Mouse (Mus musculus) kidney, adult 18-20 months (tissue): ENCODE measurements around the gene Rlf.

Experiments
- DNase-seq: peaks from one replicate; pipeline ENCODE4 v3.0.0; 2021

The Rlf gene

GRCm38 (mm10) chr4:121163501-121164030 is 51.3 kb downstream of the Rlf start:
- DNase-seq: no peak

DNA sequence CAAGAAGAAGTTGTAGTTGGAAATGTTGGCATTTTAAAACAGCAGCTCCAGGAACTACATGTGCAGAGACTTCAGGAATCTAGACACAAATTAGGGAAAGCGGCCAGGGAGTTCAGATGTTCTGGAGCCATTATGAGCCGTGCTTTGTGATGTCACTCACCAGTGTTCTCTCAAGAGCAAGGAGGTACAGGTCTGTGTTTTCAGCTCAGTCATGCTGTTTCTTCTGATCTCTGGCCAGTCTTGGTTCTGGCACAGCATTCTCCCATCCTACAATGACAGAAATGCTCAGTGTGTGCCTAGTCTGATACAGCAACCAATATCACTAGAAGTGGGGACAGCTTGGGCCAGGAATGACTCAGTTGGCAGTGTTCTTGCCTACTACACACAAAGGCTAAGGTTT is 105.8 kb downstream of the Rlf start, which contains the start of gene Tmco2:
TSS of gene Tmco2 (minus strand) at position 101 of the 400 bp plus-strand sequence.
- no peak for DNase-seq

DNA sequence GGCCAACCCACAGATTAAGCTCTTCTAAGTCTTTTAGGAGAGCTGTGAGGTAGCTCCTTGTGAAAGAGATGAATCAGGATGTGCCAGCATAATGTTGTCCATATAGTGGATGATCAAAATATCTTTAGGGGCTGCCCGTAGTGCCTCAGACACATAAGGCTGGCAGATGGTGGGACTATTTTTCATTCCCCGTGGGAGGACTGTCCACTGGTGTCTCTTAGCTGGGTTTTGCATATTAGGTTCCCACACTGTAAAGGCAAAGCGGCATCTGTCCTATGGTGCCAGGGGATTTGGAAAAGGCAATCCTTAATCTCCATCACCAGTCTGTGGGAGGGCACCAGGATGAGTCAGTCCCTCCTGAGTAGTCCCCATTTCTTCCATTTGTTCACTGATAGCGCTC is 111.6 kb downstream of the Rlf start:
- DNase-seq: no peak

DNA sequence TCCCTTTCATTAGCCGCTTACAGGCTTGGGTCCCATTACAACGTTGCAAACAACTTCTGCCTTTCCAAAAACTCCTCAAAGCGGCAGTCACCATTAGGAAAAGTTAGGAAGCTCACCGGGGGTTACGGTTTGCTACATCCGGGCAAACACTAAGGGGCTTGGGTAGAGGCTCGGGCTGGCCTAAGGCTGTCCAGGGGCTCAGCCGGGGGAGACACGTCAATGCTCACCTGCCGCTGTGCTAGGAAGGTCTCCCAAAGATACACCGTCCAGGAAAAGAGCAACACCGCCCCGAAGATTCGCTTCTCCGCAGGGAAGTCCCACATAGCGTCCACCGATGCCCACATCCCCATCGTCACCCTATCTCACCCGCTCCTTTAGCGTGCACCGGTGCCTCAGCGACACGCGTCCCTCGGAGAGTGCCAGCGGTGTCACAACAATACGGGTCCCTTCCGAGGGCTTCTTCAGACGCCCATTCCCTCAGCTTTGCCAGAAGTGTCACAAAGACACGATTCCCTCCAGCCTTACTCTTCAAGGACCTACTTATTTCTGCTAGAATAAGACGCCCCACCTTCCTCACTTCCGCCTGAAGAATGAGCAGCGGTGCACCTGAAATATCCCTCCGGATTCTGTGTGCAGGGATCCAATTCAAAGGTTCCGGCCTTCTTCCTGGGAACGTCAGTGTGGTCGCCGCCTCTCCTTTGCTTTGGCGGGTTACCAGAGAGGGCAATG is 117.1 kb downstream of the Rlf start, which contains the start of gene Zmpste24:
TSS of gene Zmpste24 (minus strand) at position 592 of the 729 bp plus-strand sequence.
- peak; percentile 89 for DNase-seq
